Mouse (Mus musculus) neural tube, embryonic 15.5 days (tissue): ENCODE measurements at regions not wholly inside any gene's neighbourhood (a gene's known extent, or its start where the extent isn't known, plus 50 kb on each side); places are given as distances from the start of the nearest gene placed in this dataset.

Experiments used
- ATAC-seq: fragments of 200-750 bp; cut with Nextera tagmentation; 2 replicates; pipeline ENCODE4 v1.8.0; 2017; ENCODE audit warnings: mild to moderate bottlenecking, moderate TSS enrichment, moderate library complexity; ENCODE audit not compliant: low FRiP score
- H3K27ac ChIP-seq: fragments of 300-500 bp; sonication (generic); replicated peaks from 2 replicates; pipeline ENCODE4 v1.5.1; 2015; ENCODE audit warnings: mild to moderate bottlenecking, inconsistent platforms
- H3K27me3 ChIP-seq: fragments of 300-500 bp; sonication (generic); replicated peaks from 2 replicates; pipeline ENCODE4 v1.6.1; 2015; ENCODE audit warnings: inconsistent platforms
- H3K36me3 ChIP-seq: fragments of 300-500 bp; sonication (generic); 2 replicates; pipeline ENCODE4 v1.6.1; 2015; ENCODE audit warnings: inconsistent platforms
- H3K4me1 ChIP-seq: fragments of 300-500 bp; sonication (generic); 2 replicates; pipeline ENCODE4 v1.6.1; 2015; ENCODE audit warnings: inconsistent platforms
- H3K4me2 ChIP-seq: fragments of 300-500 bp; sonication (generic); 2 replicates; pipeline ENCODE4 v1.6.1; 2015; ENCODE audit warnings: inconsistent platforms, mild to moderate bottlenecking, moderate library complexity
- H3K4me3 ChIP-seq: fragments of 300-500 bp; sonication (generic); replicated peaks from 2 replicates; pipeline ENCODE4 v1.5.1; 2015; ENCODE audit warnings: mild to moderate bottlenecking, inconsistent platforms
- H3K9ac ChIP-seq: fragments of 300-500 bp; sonication (generic); replicated peaks from 2 replicates; pipeline ENCODE4 v1.6.1; 2015; ENCODE audit warnings: mild to moderate bottlenecking, inconsistent platforms
- H3K9me3 ChIP-seq: fragments of 300-500 bp; sonication (generic); replicated peaks from 2 replicates; pipeline ENCODE4 v1.6.1; 2016; ENCODE audit warnings: inconsistent platforms
- WGBS: fragments of 180-500 bp; shearing (Covaris S2); methylation state at CpG from one replicate; pipeline ENCODE4 v1.1.7; 2015; ENCODE audit warnings: mixed read lengths; 5-methylcytosine and 5-hydroxymethylcytosine counted together

GRCm38 (mm10) chr3:78841173-78841572 is 445.1 kb downstream of the Rapgef2 start:
- peak; percentile 78 for ATAC-seq
- H3K4me2 ChIP-seq, result no peak overlapping the region
- no peaks in the 10 kb centered on the region for H3K27me3 ChIP-seq
- H3K9me3 ChIP-seq, result no peaks in the 10 kb centered on the region
- 33% methylated on average over 4 of the region's 4 CpGs for WGBS
- H3K9ac ChIP-seq, result no peak overlapping the region
- no peak overlapping the region for H3K4me3 ChIP-seq
- no peaks in the 10 kb centered on the region for H3K4me1 ChIP-seq
- H3K36me3 ChIP-seq, result no peaks in the 10 kb centered on the region
- H3K27ac ChIP-seq, result no peak overlapping the region

GRCm38 (mm10) chr3:78836824-78837223 is 449.5 kb downstream of the Rapgef2 start:
- Histone ChIP-seq H3K4me2 (no peak overlapping the region), H3K27ac (no peak overlapping the region), H3K4me1 (no peaks in the 10 kb centered on the region), H3K9ac (no peak overlapping the region), H3K27me3 (no peaks in the 10 kb centered on the region), H3K9me3 (no peaks in the 10 kb centered on the region), H3K4me3 (no peak overlapping the region), H3K36me3 (no peaks in the 10 kb centered on the region)
- ATAC-seq, result no peak
- 51% methylated on average over 5 of the region's 5 CpGs for WGBS

- H3K9me3 ChIP-seq, result no peaks in the 10 kb centered on the region
- H3K36me3 ChIP-seq, result no peaks in the 10 kb centered on the region
- 66% methylated on average over 2 of the region's 2 CpGs for WGBS
- H3K4me1 ChIP-seq, result no peaks in the 10 kb centered on the region
- no peaks in the 10 kb centered on the region for H3K27me3 ChIP-seq
- ATAC-seq, result no peak
- H3K9ac ChIP-seq, result no peak overlapping the region
- H3K27ac ChIP-seq, result no peak overlapping the region
- no peak overlapping the region for H3K4me3 ChIP-seq
- H3K4me2 ChIP-seq, result no peak overlapping the region
These were observed 460.8 kb downstream of the Rapgef2 start for GRCm38 (mm10) chr3:78825505-78825904.

GRCm38 (mm10) chr3:78812425-78812824 is 473.9 kb downstream of the Rapgef2 start:
- Histone ChIP-seq H3K36me3 (no peaks in the 10 kb centered on the region), H3K9ac (no peak overlapping the region), H3K27ac (no peak overlapping the region), H3K9me3 (no peaks in the 10 kb centered on the region), H3K4me3 (no peak overlapping the region), H3K4me2 (no peak overlapping the region), H3K4me1 (no peaks in the 10 kb centered on the region), H3K27me3 (no peaks in the 10 kb centered on the region)
- ATAC-seq, result no peak
- WGBS, result 72% methylated on average over 3 of the region's 3 CpGs

- Histone ChIP-seq H3K9ac (no peak overlapping the region), H3K36me3 (no peaks in the 10 kb centered on the region), H3K27me3 (no peaks in the 10 kb centered on the region), H3K27ac (no peak overlapping the region; the same call in 1 of the 2 replicates), H3K4me3 (no peak overlapping the region), H3K4me1 (no peaks in the 10 kb centered on the region), H3K9me3 (no peaks in the 10 kb centered on the region), H3K4me2 (no peak overlapping the region)
- 64% methylated on average over 5 of the region's 5 CpGs for WGBS
- ATAC-seq, result no peak
These were observed 475.7 kb downstream of the Rapgef2 start for GRCm38 (mm10) chr3:78810431-78811152.

GRCm38 (mm10) chr3:78803176-78803575 is 483.1 kb downstream of the Rapgef2 start:
- Histone ChIP-seq H3K27me3 (no peaks in the 10 kb centered on the region), H3K9me3 (no peaks in the 10 kb centered on the region), H3K9ac (no peak overlapping the region), H3K4me1 (no peaks in the 10 kb centered on the region), H3K36me3 (no peaks in the 10 kb centered on the region), H3K4me2 (no peak overlapping the region), H3K27ac (no peak overlapping the region), H3K4me3 (no peak overlapping the region)
- 89% methylated on average over 2 of the region's 2 CpGs for WGBS
- no peak for ATAC-seq

- Histone ChIP-seq H3K4me3 (no peak overlapping the region), H3K9me3 (no peaks in the 10 kb centered on the region), H3K4me1 (no peaks in the 10 kb centered on the region), H3K9ac (no peak overlapping the region), H3K36me3 (no peaks in the 10 kb centered on the region), H3K4me2 (no peak overlapping the region), H3K27me3 (no peaks in the 10 kb centered on the region), H3K27ac (no peak overlapping the region)
- ATAC-seq, result no peak
- 91% methylated on average over 4 of the region's 4 CpGs for WGBS
These were observed 490.3 kb downstream of the Rapgef2 start for GRCm38 (mm10) chr3:78795951-78796455.

GRCm38 (mm10) chr3:78792440-78793057 is 493.8 kb downstream of the Rapgef2 start:
- WGBS, result 82% methylated on average over 7 of the region's 7 CpGs
- H3K27ac ChIP-seq, result no peak overlapping the region
- no peaks in the 10 kb centered on the region for H3K4me1 ChIP-seq
- H3K4me2 ChIP-seq, result no peak overlapping the region
- ATAC-seq, result no peak
- H3K9me3 ChIP-seq, result no peaks in the 10 kb centered on the region
- H3K4me3 ChIP-seq, result no peak overlapping the region
- H3K9ac ChIP-seq, result no peak overlapping the region
- H3K36me3 ChIP-seq, result no peaks in the 10 kb centered on the region
- H3K27me3 ChIP-seq, result no peaks in the 10 kb centered on the region

GRCm38 (mm10) chr3:78782766-78783165 is 503.6 kb downstream of the Rapgef2 start:
- Histone ChIP-seq H3K27ac (no peak overlapping the region), H3K4me2 (no peak overlapping the region), H3K36me3 (no peaks in the 10 kb centered on the region), H3K4me3 (no peak overlapping the region), H3K27me3 (no peaks in the 10 kb centered on the region), H3K9ac (no peak overlapping the region), H3K4me1 (no peaks in the 10 kb centered on the region), H3K9me3 (no peaks in the 10 kb centered on the region)
- ATAC-seq, result no peak
- 82% methylated on average over 1 of the region's 1 CpGs for WGBS

- Histone ChIP-seq H3K27me3 (no peaks in the 10 kb centered on the region), H3K27ac (no peak overlapping the region), H3K9me3 (no peaks in the 10 kb centered on the region), H3K9ac (no peak overlapping the region), H3K36me3 (no peaks in the 10 kb centered on the region), H3K4me2 (no peak overlapping the region), H3K4me1 (peaks cover 6% of the 10 kb centered on the region; the same call in 1 of the 2 replicates), H3K4me3 (no peak overlapping the region)
- WGBS, result 52% methylated on average over 4 of the region's 4 CpGs
- ATAC-seq, result no peak; the same call in 1 of the 2 replicates
These were observed 530.4 kb downstream of the Rapgef2 start for GRCm38 (mm10) chr3:78755686-78756476.

- Histone ChIP-seq H3K4me2 (no peak overlapping the region), H3K4me3 (no peak overlapping the region), H3K9me3 (no peaks in the 10 kb centered on the region), H3K4me1 (no peaks in the 10 kb centered on the region), H3K27me3 (no peaks in the 10 kb centered on the region), H3K9ac (no peak overlapping the region), H3K36me3 (no peaks in the 10 kb centered on the region), H3K27ac (no peak overlapping the region)
- no peak for ATAC-seq
These were observed 550.2 kb downstream of the Rapgef2 start for GRCm38 (mm10) chr3:78736111-78736510.

- H3K36me3 ChIP-seq, result no peaks in the 10 kb centered on the region
- no peaks in the 10 kb centered on the region for H3K4me1 ChIP-seq
- no peak overlapping the region for H3K4me3 ChIP-seq
- ATAC-seq, result no peak
- H3K27me3 ChIP-seq, result no peaks in the 10 kb centered on the region
- WGBS, result 76% methylated on average over 2 of the region's 2 CpGs
- H3K9ac ChIP-seq, result no peak overlapping the region
- H3K4me2 ChIP-seq, result no peak overlapping the region
- no peaks in the 10 kb centered on the region for H3K9me3 ChIP-seq
- H3K27ac ChIP-seq, result no peak overlapping the region
These were observed 569.6 kb downstream of the Rapgef2 start for GRCm38 (mm10) chr3:78716691-78717090.
